20 mouse cellular contexts compared by ENCODE assay signal in genomic region chr1:186692370-186692769, GRCm38 (mm10). TPM values are rescaled to one million over a fixed set of nuclear protein-coding genes. Genes with fewer than 3 reads are reported as not detected.
A peak's percentile ranks its signal among the peaks of the same experiment; 100 is the strongest.
DNase-seq lines count a peak whose midpoint lies in the region; ATAC-seq and TF ChIP-seq lines count a peak whose summit lies in the region.
"Had no signal": no experiment of that assay in that cellular context is flagged by ENCODE, and none has a peak within 500 bp of the region (broad histone marks: within the 10 kb centered on the region; RNA-seq: fewer than 3 reads in every experiment).

No protein-coding gene starts in this region.

- H3K9me3 ChIP-seq in heart, postnatal 0 days (replicated peaks; ENCODE audit: control insufficient read depth, low read length) = no peaks in the 10 kb centered on the region
- no peaks in the 10 kb centered on the region for H3K9me3 ChIP-seq in heart, embryonic 10.5 days
- no peaks in the 10 kb centered on the region for H3K9me3 ChIP-seq in midbrain, postnatal 0 days (ENCODE audit: low read length)
- H3K9me3 ChIP-seq in midbrain, embryonic 11.5 days (ENCODE audit: control insufficient read depth, low read length) = no peaks in the 10 kb centered on the region
- H3K9me3 ChIP-seq: forebrain, embryonic 15.5 days; heart, embryonic 12.5 days; lung, embryonic 15.5 days; midbrain, embryonic 13.5 days; neural tube, embryonic 13.5 days had no signal

- H3K4me2 ChIP-seq in heart, postnatal 0 days (ENCODE audit: low read depth, low read length) = no peak overlapping the region
- H3K4me2 ChIP-seq in midbrain, postnatal 0 days (ENCODE audit: low read depth, low read length, poor library complexity, severe bottlenecking) = no peak overlapping the region
- H3K4me2 ChIP-seq in midbrain, embryonic 11.5 days = no peak overlapping the region
- H3K4me2 ChIP-seq: forebrain, embryonic 15.5 days; heart, embryonic 12.5 days; lung, embryonic 15.5 days; midbrain, embryonic 13.5 days; neural tube, embryonic 13.5 days had no signal

- no peak overlapping the region for H3K27ac ChIP-seq in heart, postnatal 0 days (ENCODE audit: low read depth)
- no peak overlapping the region for H3K27ac ChIP-seq in heart, embryonic 10.5 days
- no peak overlapping the region for H3K27ac ChIP-seq in left cerebral cortex, adult 2 months
- H3K27ac ChIP-seq in midbrain, postnatal 0 days (ENCODE audit: low read depth, low read length) = no peak overlapping the region
- H3K27ac ChIP-seq in midbrain, embryonic 11.5 days (ENCODE audit: low read depth, low read length) = no peak overlapping the region
- H3K27ac ChIP-seq: forebrain, embryonic 15.5 days; lung, embryonic 15.5 days; midbrain, embryonic 13.5 days; neural tube, embryonic 13.5 days had no signal

- ATAC-seq in heart, postnatal 0 days (ENCODE audit: insufficient read depth, low read depth) = 0 out of 2 replicates have a peak, but pooled peaks have one; percentile 49
- ATAC-seq in midbrain, postnatal 0 days (ENCODE audit: low FRiP score) = no peak
- no peak for ATAC-seq in midbrain, embryonic 11.5 days (ENCODE audit: low FRiP score)
- ATAC-seq: forebrain, embryonic 15.5 days; hindbrain, embryonic 16.5 days; midbrain, embryonic 13.5 days had no signal

- intact Hi-C loops in left cerebral cortex, adult 2 months (cut with DNase I) = no loop called here

- peak; percentile 61 for TF ChIP-seq CTCF in heart, postnatal 0 days (IDR thresholded peaks at IDR 0.05; ENCODE audit: low read depth)
- peak; percentile 29 for TF ChIP-seq CTCF in left cerebral cortex, adult 2 months (IDR thresholded peaks at IDR 0.05)
- peak; percentile 32 for TF ChIP-seq CTCF in midbrain, postnatal 0 days (IDR thresholded peaks at IDR 0.05)

- H3K36me3 ChIP-seq in heart, postnatal 0 days (replicated peaks; ENCODE audit: control insufficient read depth, insufficient read depth, low read length) = no peaks in the 10 kb centered on the region
- H3K36me3 ChIP-seq in heart, embryonic 10.5 days = peaks cover 19% of the 10 kb centered on the region; the same call in 1 of the 2 replicates
- no peaks in the 10 kb centered on the region for H3K36me3 ChIP-seq in midbrain, postnatal 0 days (ENCODE audit: insufficient read depth, low read length)
- no peaks in the 10 kb centered on the region for H3K36me3 ChIP-seq in midbrain, embryonic 11.5 days (ENCODE audit: control insufficient read depth, insufficient read depth, low read length)
- H3K36me3 ChIP-seq: forebrain, embryonic 15.5 days; midbrain, embryonic 13.5 days; neural tube, embryonic 13.5 days had no signal

- DNase-seq in heart, postnatal 0 days (ENCODE audit: low spot score) = peak; percentile 41
- DNase-seq in heart, embryonic 10.5 days (ENCODE audit: low spot score) = no peak
- DNase-seq in left cerebral cortex, adult 2 months (ENCODE audit: extremely low spot score in 1 of 2, low spot score in 2 of 2) = no peak
- DNase-seq in left cerebral cortex, adult 18-20 months (ENCODE audit: low spot score in 2 of 2) = no peak
- DNase-seq in midbrain, postnatal 0 days (ENCODE audit: low spot score) = no peak
- no peak for DNase-seq in midbrain, embryonic 11.5 days (ENCODE audit: low spot score, missing footprints)
- no peak for DNase-seq in yolk sac, embryonic 10.5 days (ENCODE audit: low spot score)
- DNase-seq: embryo, embryonic 11 days; kidney, adult 8-10 months; kidney, postnatal 36 days; layer of hippocampus, adult 9-11 months; right cerebral cortex, postnatal 14 days; spleen, adult 18-20 months; thymus, postnatal 36 days had no signal

- no peak overlapping the region for H3K9ac ChIP-seq in heart, postnatal 0 days (replicated peaks; ENCODE audit: low read depth, low read length)
- H3K9ac ChIP-seq in midbrain, postnatal 0 days (replicated peaks; ENCODE audit: low read length, poor library complexity, severe bottlenecking) = no peak overlapping the region
- no peak overlapping the region for H3K9ac ChIP-seq in midbrain, embryonic 11.5 days (ENCODE audit: low read length)
- H3K9ac ChIP-seq: forebrain, embryonic 15.5 days; heart, embryonic 12.5 days; lung, embryonic 15.5 days; midbrain, embryonic 13.5 days; neural tube, embryonic 13.5 days had no signal

- no peaks in the 10 kb centered on the region for H3K27me3 ChIP-seq in heart, postnatal 0 days (ENCODE audit: control insufficient read depth, insufficient read depth, low read length)
- no peaks in the 10 kb centered on the region for H3K27me3 ChIP-seq in heart, embryonic 10.5 days (ENCODE audit: insufficient read depth, poor library complexity, severe bottlenecking)
- H3K27me3 ChIP-seq in midbrain, postnatal 0 days (ENCODE audit: insufficient read depth, low read length) = no peaks in the 10 kb centered on the region
- H3K27me3 ChIP-seq in midbrain, embryonic 11.5 days (ENCODE audit: control insufficient read depth, insufficient read depth, low read length) = no peaks in the 10 kb centered on the region
- H3K27me3 ChIP-seq: forebrain, embryonic 15.5 days; heart, embryonic 12.5 days; lung, embryonic 15.5 days; midbrain, embryonic 13.5 days; neural tube, embryonic 13.5 days had no signal

- H3K4me1 ChIP-seq in heart, postnatal 0 days (ENCODE audit: control insufficient read depth, insufficient read depth) = peaks cover 7% of the 10 kb centered on the region; the same call in 1 of the 2 replicates
- peaks cover 33% of the 10 kb centered on the region for H3K4me1 ChIP-seq in heart, embryonic 10.5 days
- H3K4me1 ChIP-seq in midbrain, postnatal 0 days (ENCODE audit: insufficient read depth, low read length) = no peaks in the 10 kb centered on the region
- H3K4me1 ChIP-seq in midbrain, embryonic 11.5 days (ENCODE audit: control insufficient read depth, insufficient read depth, low read length) = no peaks in the 10 kb centered on the region
- H3K4me1 ChIP-seq: forebrain, embryonic 15.5 days; midbrain, embryonic 13.5 days had no signal

- 65% methylated on average over 4 of the region's 4 CpGs for WGBS in heart, postnatal 0 days
- 81% methylated on average over 4 of the region's 4 CpGs for WGBS in heart, embryonic 10.5 days
- 89% methylated on average over 4 of the region's 4 CpGs for WGBS in midbrain, postnatal 0 days
- WGBS in midbrain, embryonic 11.5 days = 90% methylated on average over 4 of the region's 4 CpGs

- TF ChIP-seq EP300 in heart, postnatal 0 days (IDR thresholded peaks at IDR 0.05; ENCODE audit: low read depth) = no peak

- H3K4me3 ChIP-seq in heart, postnatal 0 days (ENCODE audit: low read depth, low read length) = no peak overlapping the region
- H3K4me3 ChIP-seq in heart, embryonic 10.5 days = no peak overlapping the region
- H3K4me3 ChIP-seq in left cerebral cortex, adult 2 months = no peak overlapping the region
- no peak overlapping the region for H3K4me3 ChIP-seq in midbrain, postnatal 0 days (ENCODE audit: low read depth, low read length)
- H3K4me3 ChIP-seq in midbrain, embryonic 11.5 days (ENCODE audit: low read depth, low read length) = no peak overlapping the region
- H3K4me3 ChIP-seq: forebrain, embryonic 15.5 days; heart, embryonic 12.5 days; lung, embryonic 15.5 days; midbrain, embryonic 13.5 days; neural tube, embryonic 13.5 days had no signal

RNA-seq across cellular contexts. Expression of gene Tgfb2, which starts 13.4 kb away (rescaled TPM):
- total RNA-seq in heart, postnatal 0 days (2014; rRNA removed; ENCODE audit: low replicate concordance) = 14.8 and 17.7 TPM in 2 replicates
- 19.9 and 21.0 TPM in 2 replicates for polyA plus RNA-seq in heart, postnatal 0 days (2015; fragmentation: Nextera tagmentation; extraction: Ambion mirVana)
- polyA plus RNA-seq in heart, embryonic 10.5 days (2016; fragmentation: Nextera tagmentation; extraction: Ambion mirVana) = 53.7 and 69.4 TPM in 2 replicates
- 1 to 10 TPM; 6.0 to 7.4 TPM for total RNA-seq in left cerebral cortex, adult 2 months (2021)
- total RNA-seq in left cerebral cortex, adult 18-20 months (2021) = 1 to 10 TPM; 4.6 to 5.4 TPM
- total RNA-seq in midbrain, postnatal 0 days (2014; rRNA removed) = 14.8 and 19.8 TPM in 2 replicates
- polyA plus RNA-seq in midbrain, postnatal 0 days (2015; fragmentation: Nextera tagmentation; extraction: Ambion mirVana) = 20.1 and 22.9 TPM in 2 replicates
- 11.9 and 12.3 TPM in 2 replicates for polyA plus RNA-seq in midbrain, embryonic 11.5 days (2014; fragmentation: Nextera tagmentation; extraction: Ambion mirVana)

RNA-seq across cellular contexts. Expression of gene Rrp15, which starts 56.8 kb away (rescaled TPM):
- 1.6 and 4.7 TPM in 2 replicates for total RNA-seq in heart, postnatal 0 days (2014; rRNA removed; ENCODE audit: low replicate concordance)
- 19.2 and 21.8 TPM in 2 replicates for polyA plus RNA-seq in heart, postnatal 0 days (2015; fragmentation: Nextera tagmentation; extraction: Ambion mirVana)
- polyA plus RNA-seq in heart, embryonic 10.5 days (2016; fragmentation: Nextera tagmentation; extraction: Ambion mirVana) = 56.4 and 86.3 TPM in 2 replicates
- 10 to 100 TPM; 13.1 to 15.8 TPM for total RNA-seq in left cerebral cortex, adult 2 months (2021)
- total RNA-seq in left cerebral cortex, adult 18-20 months (2021) = 10 to 100 TPM; 12.9 to 13.3 TPM
- total RNA-seq in midbrain, postnatal 0 days (2014; rRNA removed) = 15.7 and 16.3 TPM in 2 replicates
- polyA plus RNA-seq in midbrain, postnatal 0 days (2015; fragmentation: Nextera tagmentation; extraction: Ambion mirVana) = 19.7 and 22.9 TPM in 2 replicates
- 65.7 and 68.5 TPM in 2 replicates for polyA plus RNA-seq in midbrain, embryonic 11.5 days (2014; fragmentation: Nextera tagmentation; extraction: Ambion mirVana)
